Mouse (Mus musculus) MEL (cell line): Measurements from ENCODE around the gene Tpra1. TPM values are rescaled to one million over a fixed set of nuclear protein-coding genes. Genes with fewer than 3 reads are reported as not detected.

Experiments
- DNase-seq: peaks from one replicate; pipeline ENCODE4 v3.0.0; 2011; ENCODE audit warnings: low read depth, low spot score
- H3K27ac ChIP-seq: 2 replicates; pipeline ENCODE4 v1.5.1; 2012; ENCODE audit warnings: low read depth, mild to moderate bottlenecking, control low read depth, low read length, moderate library complexity; ENCODE audit not compliant: control insufficient read depth
- H3K27me3 ChIP-seq, 2 experiments: fragments of 150-350 bp in 1 of 2; sonication (generic) in 1 of 2; 2 replicates each; pipeline ENCODE4 v1.6.1; 2012; ENCODE audit warnings: low read length in 2 of 2, mild to moderate bottlenecking in 2 of 2, improper control_type of control experiment in 1 of 2, moderate library complexity in 1 of 2; ENCODE audit not compliant: insufficient read depth in 2 of 2, control insufficient read depth in 1 of 2
- H3K36me3 ChIP-seq, 2 experiments: 2 replicates each; pipeline ENCODE4 v1.6.1; 2012 to 2014; ENCODE audit warnings: low read length in 2 of 2, improper control_type of control experiment in 1 of 2, inconsistent platforms in 1 of 2, mild to moderate bottlenecking in 1 of 2; ENCODE audit not compliant: insufficient read depth in 2 of 2, control insufficient read depth in 1 of 2
- H3K4me1 ChIP-seq, 2 experiments: fragments of 150-350 bp in 1 of 2; sonication (generic) in 1 of 2; 2 replicates each; pipeline ENCODE4 v1.6.1; 2012; ENCODE audit warnings: low read length in 2 of 2, improper control_type of control experiment in 1 of 2, mild to moderate bottlenecking in 1 of 2; ENCODE audit not compliant: insufficient read depth in 2 of 2, control insufficient read depth in 1 of 2
- H3K4me3 ChIP-seq, 2 experiments: fragments of 150-350 bp in 1 of 2; sonication (generic) in 1 of 2; 2 replicates each; pipeline ENCODE4 v1.5.1; 2012; ENCODE audit warnings: low read depth in 2 of 2, low read length in 2 of 2, mild to moderate bottlenecking in 2 of 2, moderate library complexity in 2 of 2, control low read depth in 1 of 2, improper control_type of control experiment in 1 of 2; ENCODE audit not compliant: control insufficient read depth in 1 of 2, insufficient read depth in 1 of 2
- H3K79me2 ChIP-seq: 2 replicates; pipeline ENCODE4 v1.6.1; 2012; ENCODE audit warnings: mild to moderate bottlenecking, low read length, moderate library complexity; ENCODE audit not compliant: control insufficient read depth, poor library complexity, insufficient read depth
- H3K9ac ChIP-seq: 2 replicates; pipeline ENCODE4 v1.6.1; 2012; ENCODE audit warnings: low read depth, mild to moderate bottlenecking, control low read depth, low read length, moderate library complexity; ENCODE audit not compliant: control insufficient read depth, poor library complexity, severe bottlenecking
- H3K9me3 ChIP-seq: fragments of 150-350 bp; sonication (generic); replicated peaks from 2 replicates; pipeline ENCODE4 v1.6.1; 2012; ENCODE audit warnings: mild to moderate bottlenecking, low read length, improper control_type of control experiment, moderate library complexity; ENCODE audit not compliant: insufficient read depth
- BHLHE40 ChIP-seq: IDR thresholded peaks from 2 replicates; pipeline ENCODE4 v1.6.1; 2012; ENCODE audit warnings: low read depth, mild to moderate bottlenecking, inconsistent platforms, low read length, improper control_type of control experiment, borderline replicate concordance
- CHD1 ChIP-seq: IDR thresholded peaks from 2 replicates; pipeline ENCODE4 v1.6.1; 2012; ENCODE audit warnings: low read depth, mild to moderate bottlenecking, inconsistent platforms, low read length, improper control_type of control experiment
- CHD2 ChIP-seq: IDR thresholded peaks from 2 replicates; pipeline ENCODE4 v1.6.1; 2011; ENCODE audit warnings: low read length, improper control_type of control experiment
- CTCF ChIP-seq, 3 experiments: IDR thresholded peaks in 2 of 3; conservative IDR thresholded peaks in 1 of 3; 2 replicates each; pipeline ENCODE4 v1.5.1; 2011 to 2012; ENCODE audit warnings: low read length in 3 of 3, low read depth in 2 of 3, mild to moderate bottlenecking in 2 of 3, improper control_type of control experiment in 1 of 3, inconsistent platforms in 1 of 3, mixed read lengths in 1 of 3, moderate library complexity in 1 of 3; ENCODE audit not compliant: control insufficient read depth in 1 of 3, insufficient read depth in 1 of 3, poor library complexity in 1 of 3, severe bottlenecking in 1 of 3
- E2F4 ChIP-seq: IDR thresholded peaks from 2 replicates; pipeline ENCODE4 v1.6.1; 2011; ENCODE audit warnings: low read depth, low read length, improper control_type of control experiment, borderline replicate concordance
- ELF1 ChIP-seq: IDR thresholded peaks from 2 replicates; pipeline ENCODE4 v1.6.1; 2014; ENCODE audit warnings: low read depth, mild to moderate bottlenecking, inconsistent platforms, low read length, improper control_type of control experiment, moderate library complexity
- GABPA ChIP-seq: IDR thresholded peaks from 2 replicates; pipeline ENCODE4 v1.6.1; 2012; ENCODE audit warnings: low read depth, mild to moderate bottlenecking, inconsistent platforms, low read length, improper control_type of control experiment, moderate library complexity
- HCFC1 ChIP-seq: IDR thresholded peaks from 2 replicates; pipeline ENCODE4 v1.6.1; 2012; ENCODE audit warnings: low read depth, mild to moderate bottlenecking, inconsistent platforms, low read length, improper control_type of control experiment, moderate library complexity
- JUND ChIP-seq: IDR thresholded peaks from 2 replicates; pipeline ENCODE4 v1.6.1; 2011; ENCODE audit warnings: low read depth, mild to moderate bottlenecking, improper control_type of control experiment, low read length
- MAFK ChIP-seq: IDR thresholded peaks from 2 replicates; pipeline ENCODE4 v1.6.1; 2011; ENCODE audit warnings: low read depth, mild to moderate bottlenecking, low read length, improper control_type of control experiment, borderline replicate concordance
- MAX ChIP-seq: IDR thresholded peaks from 2 replicates; pipeline ENCODE4 v1.6.1; 2011; ENCODE audit warnings: low read length, improper control_type of control experiment
- MXI1 ChIP-seq: IDR thresholded peaks from 2 replicates; pipeline ENCODE4 v1.6.1; 2011; ENCODE audit warnings: mild to moderate bottlenecking, low read depth, low read length, improper control_type of control experiment
- MYB ChIP-seq: IDR thresholded peaks from 2 replicates; pipeline ENCODE4 v1.6.1; 2011; ENCODE audit warnings: mild to moderate bottlenecking, low read depth, low read length, improper control_type of control experiment
- MYC ChIP-seq: IDR thresholded peaks from 2 replicates; pipeline ENCODE4 v1.6.1; 2011; ENCODE audit warnings: low read depth, mild to moderate bottlenecking, low read length, improper control_type of control experiment, moderate library complexity
- NELFE ChIP-seq: IDR thresholded peaks from 2 replicates; pipeline ENCODE4 v1.6.1; 2011; ENCODE audit warnings: low read depth, low read length, improper control_type of control experiment
- POLR2A ChIP-seq, 2 experiments: IDR thresholded peaks; 2 replicates each; pipeline ENCODE4 v1.6.1; 2011 to 2012; ENCODE audit warnings: low read length in 2 of 2, mild to moderate bottlenecking in 2 of 2, control low read depth in 1 of 2, improper control_type of control experiment in 1 of 2, low read depth in 1 of 2, moderate library complexity in 1 of 2; ENCODE audit not compliant: control insufficient read depth in 1 of 2, insufficient read depth in 1 of 2, poor library complexity in 1 of 2
- POLR2AphosphoS2 ChIP-seq: IDR thresholded peaks from 2 replicates; pipeline ENCODE4 v1.6.1; 2011; ENCODE audit warnings: low read length, improper control_type of control experiment
- POLR2AphosphoS5 ChIP-seq: IDR thresholded peaks from 2 replicates; pipeline ENCODE4 v1.6.1; 2012; ENCODE audit warnings: low read depth, borderline replicate concordance, mild to moderate bottlenecking, inconsistent platforms, low read length, moderate library complexity, mixed read lengths
- SIN3A ChIP-seq: IDR thresholded peaks from 2 replicates; pipeline ENCODE4 v1.6.1; 2012; ENCODE audit warnings: low read length, improper control_type of control experiment, inconsistent platforms
- SMC3 ChIP-seq: IDR thresholded peaks from 2 replicates; pipeline ENCODE4 v1.6.1; 2011; ENCODE audit warnings: low read depth, low read length, improper control_type of control experiment
- TAL1 ChIP-seq: IDR thresholded peaks from 2 replicates; pipeline ENCODE4 v1.6.1; 2012; ENCODE audit warnings: mild to moderate bottlenecking, inconsistent platforms, low read length, moderate library complexity, mixed read lengths
- TBP ChIP-seq: IDR thresholded peaks from 2 replicates; pipeline ENCODE4 v1.8.0; 2011; ENCODE audit warnings: low read depth, low read length, improper control_type of control experiment
- UBTF ChIP-seq: IDR thresholded peaks from 2 replicates; pipeline ENCODE4 v1.6.1; 2012; ENCODE audit warnings: low read depth, mild to moderate bottlenecking, inconsistent platforms, low read length, improper control_type of control experiment, moderate library complexity, borderline replicate concordance; ENCODE audit not compliant: insufficient read depth
- USF1 ChIP-seq: IDR thresholded peaks from 2 replicates; pipeline ENCODE4 v1.6.1; 2014; ENCODE audit warnings: low read depth, mild to moderate bottlenecking, inconsistent platforms, low read length, improper control_type of control experiment, moderate library complexity
- USF2 ChIP-seq, 2 experiments: IDR thresholded peaks; 2 replicates each; pipeline ENCODE4 v1.6.1; 2011 to 2012; ENCODE audit warnings: improper control_type of control experiment in 2 of 2, low read length in 2 of 2, borderline replicate concordance in 1 of 2, inconsistent platforms in 1 of 2, low read depth in 1 of 2, mild to moderate bottlenecking in 1 of 2; ENCODE audit not compliant: insufficient read depth in 1 of 2
- ZC3H11A ChIP-seq: IDR thresholded peaks from 2 replicates; pipeline ENCODE4 v1.6.1; 2012; ENCODE audit warnings: low read depth, mild to moderate bottlenecking, inconsistent platforms, low read length, improper control_type of control experiment
- ZMIZ1 ChIP-seq: IDR thresholded peaks from 2 replicates; pipeline ENCODE4 v1.6.1; 2012; ENCODE audit warnings: low read depth, mild to moderate bottlenecking, inconsistent platforms, low read length, improper control_type of control experiment, moderate library complexity
- ZNF384 ChIP-seq: IDR thresholded peaks from 2 replicates; pipeline ENCODE4 v1.6.1; 2012; ENCODE audit warnings: low read depth, mild to moderate bottlenecking, inconsistent platforms, low read length, improper control_type of control experiment
- polyA plus RNA-seq, 2 experiments: library from polyadenylated mRNA; stranded (reverse) in 1 of 2; unstranded in 1 of 2; fragments of >175 nt in 1 of 2; fragments of >200 nt in 1 of 2; gene quantifications; 2 replicates each; pipeline versions ENCODE4 v1.2.1 to v1.2.4; 2012; ENCODE audit warnings: low replicate concordance in 2 of 2, low read depth in 1 of 2; ENCODE audit not compliant: insufficient read length in 2 of 2, insufficient read depth in 1 of 2, missing spikeins in 1 of 2
- total RNA-seq: library from RNA; depleted of rRNA; stranded (reverse); fragments of 300-350 nt; gene quantifications from 2 replicates; pipeline ENCODE4 v1.2.3, GENCODE M21; 2012

Tpra1 gene
- total and polyA plus RNA-seq, 3 experiments, result 22.9 to 42.4 TPM; not detected in 1

GRCm38 (mm10) chr6:88898534-88899048 is 3.5 kb upstream of the Tpra1 start, which contains the start of gene Mcm2:
Gene Mcm2, minus strand, starts transcription at chr6:88898780.
- Histone ChIP-seq H3K4me3 (peak within 1 kb of the TSS; percentile 67 to 100), H3K9me3 (no peaks in the 10 kb centered on the region), H3K4me1 (peaks cover 0 to 26% of the 10 kb centered on the region in 2 experiments; a peak in 2 of 4 replicates), H3K27me3 (no peaks in the 10 kb centered on the region), H3K36me3 (peaks cover 3 to 25% of the 10 kb centered on the region in 2 experiments), H3K79me2 (peaks cover 43% of the 10 kb centered on the region), H3K9ac (peak within 1 kb of the TSS; percentile 85), H3K27ac (peak within 1 kb of the TSS; percentile 83)
- DNase-seq, result peak; percentile 97
- peak; percentile 77 to 88; a peak in 3 of 4 replicates for TF ChIP-seq POLR2A (IDR thresholded peaks at IDR 0.05; ENCODE audit: control insufficient read depth in 1 of 2, insufficient read depth in 1 of 2, low read depth in 1 of 2, low read length in 2 of 2, poor library complexity in 1 of 2)
- no peak for TF ChIP-seq BHLHE40
- peak; percentile 94 for TF ChIP-seq SIN3A
- TF ChIP-seq CHD2, result no peak
- no peak; the same call in 1 of the 2 replicates for TF ChIP-seq POLR2AphosphoS2
- TF ChIP-seq ELF1, result peak; percentile 75
- peak; percentile 87 for TF ChIP-seq ZNF384
- peak; percentile 93 for TF ChIP-seq MAX
- no peak for TF ChIP-seq MAFK
- peak; percentile 66; the same call in 1 of the 2 replicates for TF ChIP-seq HCFC1
- TF ChIP-seq TBP, result peak; percentile 85
- TF ChIP-seq USF1, result peak; percentile 99
- TF ChIP-seq SMC3, result no peak
- no peak for TF ChIP-seq ZMIZ1
- TF ChIP-seq MXI1, result peak; percentile 90
- 0 out of 2 replicates have a peak, but pooled peaks have one; percentile 50 for TF ChIP-seq MYC
- TF ChIP-seq NELFE, result peak; percentile 71
- peak; percentile 97; the same call in 1 of the 2 replicates for TF ChIP-seq E2F4
- peak; percentile 66 to 82; a peak in 3 of 4 replicates for TF ChIP-seq USF2 (IDR thresholded peaks at IDR 0.05; ENCODE audit: borderline replicate concordance in 1 of 2, insufficient read depth in 1 of 2, low read depth in 1 of 2, low read length in 2 of 2)
- TF ChIP-seq, all 39 proteins: peak for 13

- no peak for DNase-seq
- Histone ChIP-seq H3K9ac (peak overlapping the region; percentile 51; the same call in 1 of the 2 replicates), H3K4me1 (peaks cover 0 to 26% of the 10 kb centered on the region in 2 experiments; a peak in 2 of 4 replicates), H3K27ac (no peak overlapping the region), H3K36me3 (peaks cover 3 to 25% of the 10 kb centered on the region in 2 experiments; a peak in 3 of 4 replicates), H3K79me2 (peaks cover 43% of the 10 kb centered on the region), H3K9me3 (no peaks in the 10 kb centered on the region), H3K27me3 (no peaks in the 10 kb centered on the region), H3K4me3 (peak overlapping the region in 1 of 2 experiments; percentile 29; a peak in 1 of 4 replicates)
- TF ChIP-seq JUND (no peak), POLR2AphosphoS2 (no peak), GABPA (no peak), TAL1 (no peak), UBTF (no peak), POLR2AphosphoS5 (no peak), CHD2 (no peak), MYB (no peak), ZC3H11A (no peak), CHD1 (no peak), SMC3 (no peak), CTCF (IDR thresholded peaks at IDR 0.05 in 2 of 3, conservative IDR thresholded peaks at IDR 0.05 in 1 of 3; ENCODE audit: control insufficient read depth in 1 of 3, insufficient read depth in 1 of 3, low read depth in 2 of 3, low read length in 3 of 3, poor library complexity in 1 of 3, severe bottlenecking in 1 of 3) (no peak), HCFC1 (no peak)
Observed at GRCm38 (mm10) chr6:88899086-88899485, 3.0 kb upstream of the Tpra1 start.
